Mouse (Mus musculus): ENCODE measurements around the gene Acaa1a. TPM values are rescaled to one million over a fixed set of nuclear protein-coding genes. Genes with fewer than 3 reads are reported as not detected.

Acaa1a gene
- polyA plus RNA-seq, 1 experiment from 2014 or later, result 39.6 TPM

GRCm38 (mm10) chr9:119340212-119340580 lies 720 bp downstream of the Acaa1a start:
- Histone ChIP-seq H3K9ac (peak overlapping the region; percentile 78), H3K4me3 (replicated peaks) (peak overlapping the region; percentile 84), H3K27ac (peak overlapping the region; percentile 92), H3K27me3 (no peaks in the 10 kb centered on the region), H3K4me1 (replicated peaks) (peaks cover 39% of the 10 kb centered on the region), H3K36me3 (peaks cover 26% of the 10 kb centered on the region), H3K9me3 (replicated peaks) (no peaks in the 10 kb centered on the region), H3K4me2 (peak overlapping the region; percentile 94)
- WGBS (ENCODE audit: insufficient replicate concordance), result under 1% methylated on average over 8 of the region's 8 CpGs
- DNase-seq (no peak), ATAC-seq (ENCODE audit: low read depth) (no peak)

- Histone ChIP-seq H3K9ac (peak within 1 kb of the TSS; percentile 78), H3K9me3 (replicated peaks) (no peaks in the 10 kb centered on the region), H3K4me3 (replicated peaks) (peak within 1 kb of the TSS; percentile 84), H3K4me1 (replicated peaks) (peaks cover 37% of the 10 kb centered on the region), H3K27ac (peak within 1 kb of the TSS; percentile 92), H3K27me3 (no peaks in the 10 kb centered on the region), H3K4me2 (peak within 1 kb of the TSS; percentile 94), H3K36me3 (peaks cover 33% of the 10 kb centered on the region)
- ATAC-seq (ENCODE audit: low read depth), result peak; percentile 96
- under 1% methylated on average over 68 of the region's 68 CpGs for WGBS (ENCODE audit: insufficient replicate concordance)
- DNase-seq, result peak; percentile 88
Measured at GRCm38 (mm10) chr9:119340909-119341816, 1.7 kb downstream of the Acaa1a start, which contains the start of gene Myd88. TSS of gene Myd88 (minus strand) at chr9:119341411.

- Histone ChIP-seq H3K4me1 (replicated peaks) (peaks cover 37% of the 10 kb centered on the region), H3K4me2 (peak overlapping the region; percentile 94; the same call in 1 of the 2 replicates), H3K27ac (no peak overlapping the region), H3K9ac (no peak overlapping the region), H3K9me3 (replicated peaks) (no peaks in the 10 kb centered on the region), H3K36me3 (peaks cover 39% of the 10 kb centered on the region), H3K27me3 (no peaks in the 10 kb centered on the region), H3K4me3 (replicated peaks) (0 out of 2 replicates have a peak overlapping the region, but pooled peaks have one; percentile 84)
- DNase-seq (no peak), ATAC-seq (ENCODE audit: low read depth) (no peak)
- WGBS (ENCODE audit: insufficient replicate concordance), result 72% methylated on average over 7 of the region's 7 CpGs
Measured at GRCm38 (mm10) chr9:119342728-119343127, 3.3 kb downstream of the Acaa1a start.

- DNase-seq (no peak), ATAC-seq (ENCODE audit: low read depth) (no peak)
- Histone ChIP-seq H3K4me3 (replicated peaks) (no peak overlapping the region), H3K36me3 (peaks cover 61% of the 10 kb centered on the region), H3K4me1 (replicated peaks) (peaks cover 17% of the 10 kb centered on the region), H3K4me2 (no peak overlapping the region), H3K27ac (no peak overlapping the region), H3K9me3 (replicated peaks) (no peaks in the 10 kb centered on the region), H3K9ac (no peak overlapping the region), H3K27me3 (no peaks in the 10 kb centered on the region)
- 84% methylated on average over 8 of the region's 8 CpGs for WGBS (ENCODE audit: insufficient replicate concordance)
Measured at GRCm38 (mm10) chr9:119346376-119346775, 6.9 kb downstream of the Acaa1a start.

GRCm38 (mm10) chr9:119350531-119350930 lies 11.1 kb downstream of the Acaa1a start:
- Histone ChIP-seq H3K36me3 (peaks cover 45% of the 10 kb centered on the region), H3K27me3 (no peaks in the 10 kb centered on the region), H3K27ac (no peak overlapping the region; the same call in 1 of the 2 replicates), H3K4me1 (replicated peaks) (0 out of 2 replicates have a peak, but pooled peaks cover 2% of the 10 kb centered on the region), H3K9me3 (replicated peaks) (no peaks in the 10 kb centered on the region), H3K4me2 (no peak overlapping the region), H3K9ac (no peak overlapping the region), H3K4me3 (replicated peaks) (no peak overlapping the region)
- DNase-seq (no peak), ATAC-seq (ENCODE audit: low read depth) (0 out of 2 replicates have a peak, but pooled peaks have one; percentile 25)
- WGBS (ENCODE audit: insufficient replicate concordance), result 78% methylated on average over 3 of the region's 3 CpGs

GRCm38 (mm10) chr9:119350947-119351705 lies 11.7 kb downstream of the Acaa1a start:
- H3K27ac ChIP-seq, result no peak overlapping the region
- peak; percentile 28; the same call in 1 of the 2 replicates for ATAC-seq (ENCODE audit: low read depth)

GRCm38 (mm10) chr9:119352060-119352459 lies 12.6 kb downstream of the Acaa1a start:
- no peak overlapping the region for H3K9ac ChIP-seq
- no peaks in the 10 kb centered on the region for H3K9me3 ChIP-seq (replicated peaks)
- H3K4me3 ChIP-seq (replicated peaks), result no peak overlapping the region
- ATAC-seq (ENCODE audit: low read depth) (peak; percentile 71), DNase-seq (peak; percentile 64)
- no peaks in the 10 kb centered on the region for H3K27me3 ChIP-seq
- 0 out of 2 replicates have a peak, but pooled peaks cover 2% of the 10 kb centered on the region for H3K4me1 ChIP-seq (replicated peaks)
- WGBS (ENCODE audit: insufficient replicate concordance), result 22% methylated on average over 4 of the region's 4 CpGs
- no peak overlapping the region for H3K27ac ChIP-seq
- no peak overlapping the region for H3K4me2 ChIP-seq
- H3K36me3 ChIP-seq, result peaks cover 30% of the 10 kb centered on the region

More at GRCm38 (mm10) chr9:119350947-119351705, 11.7 kb downstream of the Acaa1a start:
- no peaks in the 10 kb centered on the region for H3K9me3 ChIP-seq (replicated peaks)
- H3K36me3 ChIP-seq, result peaks cover 39% of the 10 kb centered on the region
- no peak for DNase-seq
- 0 out of 2 replicates have a peak, but pooled peaks cover 2% of the 10 kb centered on the region for H3K4me1 ChIP-seq (replicated peaks)
- H3K9ac ChIP-seq, result no peak overlapping the region
- no peaks in the 10 kb centered on the region for H3K27me3 ChIP-seq
- H3K4me2 ChIP-seq, result no peak overlapping the region
- H3K4me3 ChIP-seq (replicated peaks), result no peak overlapping the region
- WGBS (ENCODE audit: insufficient replicate concordance), result 84% methylated on average over 10 of the region's 10 CpGs

- DNase-seq (no peak), ATAC-seq (ENCODE audit: low read depth) (no peak)
- Histone ChIP-seq H3K4me2 (no peak overlapping the region), H3K4me1 (replicated peaks) (peaks cover 16% of the 10 kb centered on the region), H3K9me3 (replicated peaks) (no peaks in the 10 kb centered on the region), H3K36me3 (peaks cover 14% of the 10 kb centered on the region; the same call in 1 of the 2 replicates), H3K4me3 (replicated peaks) (no peak overlapping the region), H3K27ac (no peak overlapping the region), H3K27me3 (no peaks in the 10 kb centered on the region), H3K9ac (no peak overlapping the region)
- WGBS (ENCODE audit: insufficient replicate concordance), result 63% methylated on average over 6 of the region's 6 CpGs
Measured at GRCm38 (mm10) chr9:119353926-119354325, 14.4 kb downstream of the Acaa1a start.

GRCm38 (mm10) chr9:119355943-119356342 lies 16.5 kb downstream of the Acaa1a start:
- WGBS (ENCODE audit: insufficient replicate concordance), result 71% methylated on average over 6 of the region's 6 CpGs
- Histone ChIP-seq H3K36me3 (peaks cover 6% of the 10 kb centered on the region), H3K27me3 (no peaks in the 10 kb centered on the region), H3K4me3 (replicated peaks) (no peak overlapping the region), H3K4me1 (replicated peaks) (peaks cover 14% of the 10 kb centered on the region), H3K4me2 (no peak overlapping the region), H3K27ac (no peak overlapping the region), H3K9ac (no peak overlapping the region), H3K9me3 (replicated peaks) (no peaks in the 10 kb centered on the region)
- ATAC-seq (ENCODE audit: low read depth) (no peak), DNase-seq (no peak)

GRCm38 (mm10) chr9:119357331-119358057 lies 18.0 kb downstream of the Acaa1a start, which contains the start of gene Xylb:
TSS of gene Xylb (plus strand) at chr9:119357381.
- no peaks in the 10 kb centered on the region for H3K9me3 ChIP-seq (replicated peaks)

More at GRCm38 (mm10) chr9:119357331-119358057, 18.0 kb downstream of the Acaa1a start, which contains the start of gene Xylb:
- no peaks in the 10 kb centered on the region for H3K27me3 ChIP-seq
- H3K4me3 ChIP-seq (replicated peaks), result peak within 1 kb of the TSS; percentile 72
- no peak within 1 kb of the TSS for H3K27ac ChIP-seq
- 2% methylated on average over 65 of the region's 65 CpGs for WGBS (ENCODE audit: insufficient replicate concordance)
- ATAC-seq (ENCODE audit: low read depth) (peak; percentile 91), DNase-seq (peak; percentile 83)
- peak within 1 kb of the TSS; percentile 84 for H3K9ac ChIP-seq
- peaks cover 14% of the 10 kb centered on the region for H3K4me1 ChIP-seq (replicated peaks)
- H3K4me2 ChIP-seq, result peak within 1 kb of the TSS; percentile 95
- H3K36me3 ChIP-seq, result peaks cover 3% of the 10 kb centered on the region; the same call in 1 of the 2 replicates
